Mouse (Mus musculus) inflammation-experienced regulatory T-cells, adult 6 months (primary cell): ENCODE measurements around the gene Srp54a. TPM values are rescaled to one million over a fixed set of nuclear protein-coding genes. Genes with fewer than 3 reads are reported as not detected.
"Not testable (repeated sequence)": the region's sequence is repeated elsewhere in the genome, so short reads cannot be mapped to it uniquely, and the experiment has no call there.

Experiments used
- ATAC-seq: one replicate; pipeline ENCODE4 v1.8.0; 2017
- polyA plus RNA-seq, 3 experiments: library from polyadenylated mRNA; unstranded; fragments of 100-300 nt; shearing (Covaris generic); gene quantifications; one replicate each; pipeline ENCODE4 v1.2.1; 2017

The Srp54a gene
- polyA plus RNA-seq, result 100 to 1,000 TPM; 136 to 177 (median 154) TPM

- peak; percentile 94 for ATAC-seq
These were observed at the start of gene Srp54a, which contains the start of gene 2700097O09Rik for GRCm38 (mm10) chr12:55079726-55080600. Srp54a (plus strand) TSS chr12:55080262. 2700097O09Rik (minus strand) TSS chr12:55080110.

- ATAC-seq, result peak; percentile 35
These were observed 39.1 kb upstream of the Srp54a start for GRCm38 (mm10) chr12:55041011-55041410.

- peak; percentile 93 for ATAC-seq
These were observed 30.2 kb upstream of the Srp54a start for GRCm38 (mm10) chr12:55049731-55050353.

GRCm38 (mm10) chr12:55051210-55052173, 28.6 kb upstream of the Srp54a start:
- ATAC-seq, result no peak

GRCm38 (mm10) chr12:55053267-55053666, 26.8 kb upstream of the Srp54a start:
- ATAC-seq, result no peak

- ATAC-seq, result no peak
These were observed 25.4 kb upstream of the Srp54a start for GRCm38 (mm10) chr12:55054551-55055241.

GRCm38 (mm10) chr12:55056703-55057102, 23.4 kb upstream of the Srp54a start:
- no peak for ATAC-seq

GRCm38 (mm10) chr12:55058865-55059615, 21.0 kb upstream of the Srp54a start:
- no peak for ATAC-seq

GRCm38 (mm10) chr12:55059812-55060211, 20.2 kb upstream of the Srp54a start:
- peak; percentile 39 for ATAC-seq

GRCm38 (mm10) chr12:55060212-55060898, 19.7 kb upstream of the Srp54a start:
- peak; percentile 69 for ATAC-seq

GRCm38 (mm10) chr12:55061006-55061405, 19.1 kb upstream of the Srp54a start:
- ATAC-seq, result no peak

GRCm38 (mm10) chr12:55062141-55062540, 17.9 kb upstream of the Srp54a start:
- no peak for ATAC-seq

GRCm38 (mm10) chr12:55072495-55072894, 7.6 kb upstream of the Srp54a start:
- no peak for ATAC-seq

- ATAC-seq, result no peak
These were observed 6.4 kb upstream of the Srp54a start for GRCm38 (mm10) chr12:55073686-55074085.

- ATAC-seq, result no peak
These were observed 4.8 kb upstream of the Srp54a start for GRCm38 (mm10) chr12:55075296-55075695.

GRCm38 (mm10) chr12:55078706-55079105, 1.4 kb upstream of the Srp54a start:
- ATAC-seq, result not testable (repeated sequence)

- peak; percentile 41 for ATAC-seq
These were observed 510 bp downstream of the Srp54a start for GRCm38 (mm10) chr12:55080601-55080942.

GRCm38 (mm10) chr12:55092127-55092526, 12.1 kb downstream of the Srp54a start:
- not testable (repeated sequence) for ATAC-seq

- ATAC-seq, result not testable (repeated sequence)
These were observed 32.6 kb downstream of the Srp54a start for GRCm38 (mm10) chr12:55112616-55113015.

GRCm38 (mm10) chr12:55124242-55124641, 44.2 kb downstream of the Srp54a start, which contains the start of gene Fam177a:
Fam177a (plus strand) TSS chr12:55124469.
- ATAC-seq, result peak; percentile 94
